Mouse (Mus musculus): ENCODE measurements around the gene Plcxd1.
A peak's percentile ranks its signal among the peaks of the same experiment; 100 is the strongest.

- peak; percentile 34; the same call in 1 of the 2 replicates for TF ChIP-seq MAX (IDR thresholded peaks at IDR 0.05; ENCODE audit: low read length)
- TF ChIP-seq TCF12 (IDR thresholded peaks at IDR 0.05; ENCODE audit: low read depth, low read length), result peak; percentile 68
- TF ChIP-seq ZMIZ1 (IDR thresholded peaks at IDR 0.05; ENCODE audit: low read depth, low read length), result 0 out of 2 replicates have a peak, but pooled peaks have one; percentile 51
- no peak for TF ChIP-seq MAFK (IDR thresholded peaks at IDR 0.05; ENCODE audit: insufficient replicate concordance, low read length)
- TF ChIP-seq CHD1 (IDR thresholded peaks at IDR 0.05; ENCODE audit: low read depth, low read length), result no peak; the same call in 1 of the 2 replicates
- TF ChIP-seq CTCF (conservative IDR thresholded peaks at IDR 0.05 in 1 of 2, IDR thresholded peaks at IDR 0.05 in 1 of 2; ENCODE audit: low read depth in 2 of 2, low read length in 2 of 2), result no peak
- TF ChIP-seq MAZ (IDR thresholded peaks at IDR 0.05; ENCODE audit: low read depth, low read length), result peak; percentile 86
These were observed 8.0 kb downstream of the Plcxd1 start, which contains the start of gene Gtpbp6 for GRCm38 (mm10) chr5:110107581-110108304.
